Mouse (Mus musculus): Measurements from ENCODE around the gene Espn.

Espn gene

DNA sequence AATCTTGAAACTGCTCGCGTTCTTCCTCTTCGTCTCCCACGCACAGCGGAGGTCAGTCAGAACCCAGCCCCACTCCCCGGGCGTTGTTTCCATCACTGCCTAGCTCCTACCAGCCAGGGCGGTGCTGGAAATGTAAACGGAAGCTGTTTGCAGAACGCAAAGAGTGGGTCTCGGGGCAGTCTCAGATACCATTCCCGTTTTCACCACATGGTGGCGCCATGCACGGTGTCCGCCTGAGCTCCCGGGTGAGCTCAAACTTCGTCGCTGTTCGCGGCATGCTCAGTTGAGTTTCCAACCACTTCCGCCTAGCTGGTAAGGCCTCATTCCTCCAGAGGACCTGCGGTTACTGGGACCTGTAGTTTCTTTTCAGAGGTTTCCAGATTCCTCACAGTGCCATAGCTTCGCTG is 1.6 kb upstream of the Espn start:
- in situ Hi-C loops (cut with MseI, MboI) = loop anchor here in 1 of 2 experiments (25.0 kb wide), 1 partner anchor 1834 kb away; the partner anchor contains the start of genes Cep104 and Dffb

DNA sequence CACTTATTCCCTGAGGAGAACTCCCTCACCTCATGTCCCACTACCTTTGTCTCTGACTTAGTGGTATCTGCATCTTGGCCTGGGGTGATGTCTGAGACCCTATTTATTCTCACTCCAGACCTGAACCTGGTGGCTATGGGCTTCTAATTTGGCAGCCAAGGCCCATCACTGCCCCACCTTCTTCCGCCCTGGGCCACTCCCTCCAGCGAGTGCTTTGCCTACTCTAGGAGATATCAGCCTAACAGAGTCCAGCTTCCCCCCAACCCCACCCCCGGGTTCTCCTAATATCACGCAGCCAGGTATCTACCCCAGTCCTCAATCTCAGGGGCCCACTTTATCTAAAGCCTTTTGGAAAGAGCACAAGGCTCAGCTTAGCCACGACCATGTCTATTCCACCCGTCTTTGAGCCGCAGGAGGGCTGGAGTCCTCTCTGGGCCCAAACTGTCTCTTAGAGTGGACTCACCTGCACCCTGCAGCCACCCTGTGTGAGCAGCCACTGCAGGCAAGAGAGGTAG is 663 bp downstream of the Espn start:
- in situ Hi-C loops (cut with MseI, MboI) = loop anchor here in 1 of 2 experiments (25.0 kb wide), 1 partner anchor 1836 kb away; the partner anchor contains the start of genes Cep104 and Dffb

DNA sequence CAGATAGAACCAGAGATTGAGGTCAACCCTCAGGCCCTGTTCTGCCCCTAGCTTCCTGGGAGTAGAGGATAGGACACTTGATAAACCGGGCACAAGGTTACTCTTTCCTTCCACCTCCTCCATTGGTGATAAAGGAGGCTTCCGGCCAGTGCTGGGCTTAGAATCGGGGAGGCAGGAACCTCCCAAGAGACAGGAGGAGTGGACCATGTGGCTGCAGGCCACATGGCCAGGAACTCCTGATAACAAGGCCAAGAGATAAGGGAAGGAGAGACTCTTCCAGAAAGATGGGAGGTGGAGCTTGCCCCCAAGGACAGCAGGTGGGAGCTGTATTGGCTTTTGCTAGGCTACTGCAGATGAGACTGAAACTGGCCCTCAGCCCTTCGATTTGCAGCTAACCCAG is 1.6 kb downstream of the Espn start:
- in situ Hi-C loops (cut with MseI, MboI) = loop anchor here in 1 of 2 experiments (25.0 kb wide), 1 partner anchor 1837 kb away; the partner anchor contains the start of genes Cep104 and Dffb

DNA sequence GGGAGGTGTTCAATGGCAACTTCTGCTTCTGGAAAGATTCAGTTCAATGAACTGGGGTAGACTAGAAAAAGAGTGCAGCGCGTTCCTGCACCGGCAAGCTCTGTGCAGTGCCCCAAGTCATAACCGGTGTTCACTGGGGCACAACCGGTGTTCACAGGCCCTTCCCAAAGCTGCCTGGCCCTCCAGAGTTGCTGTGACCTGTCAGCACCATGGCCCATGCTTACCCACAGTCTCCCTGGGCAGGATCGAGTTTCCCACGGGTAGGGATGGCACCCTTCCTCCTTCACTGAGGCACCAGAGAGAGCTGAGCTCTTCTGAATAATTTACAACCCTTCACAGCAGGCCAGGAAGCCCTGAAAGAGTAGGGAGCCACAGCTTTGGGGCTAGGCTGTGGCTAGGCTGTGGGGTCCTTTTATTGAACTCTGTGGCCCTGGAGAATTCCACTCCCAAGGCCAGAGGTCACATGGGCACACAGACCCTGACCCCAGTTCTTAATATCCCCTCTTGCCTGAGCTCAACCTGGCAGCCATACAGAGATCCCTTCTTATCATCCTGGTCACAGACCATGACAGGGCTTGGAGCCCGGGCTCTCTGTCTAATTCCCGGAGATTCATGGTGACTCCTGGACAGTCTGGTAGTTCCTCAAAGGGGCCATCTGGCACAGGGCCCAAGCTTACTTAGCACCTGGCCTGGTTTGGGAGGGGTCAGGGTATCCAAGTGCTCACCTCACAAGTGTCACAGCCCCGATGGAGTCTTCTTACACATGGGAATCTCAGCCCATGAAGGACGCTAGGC is 5.9 kb downstream of the Espn start:
- in situ Hi-C loops (cut with MseI, MboI) = no loop called here

DNA sequence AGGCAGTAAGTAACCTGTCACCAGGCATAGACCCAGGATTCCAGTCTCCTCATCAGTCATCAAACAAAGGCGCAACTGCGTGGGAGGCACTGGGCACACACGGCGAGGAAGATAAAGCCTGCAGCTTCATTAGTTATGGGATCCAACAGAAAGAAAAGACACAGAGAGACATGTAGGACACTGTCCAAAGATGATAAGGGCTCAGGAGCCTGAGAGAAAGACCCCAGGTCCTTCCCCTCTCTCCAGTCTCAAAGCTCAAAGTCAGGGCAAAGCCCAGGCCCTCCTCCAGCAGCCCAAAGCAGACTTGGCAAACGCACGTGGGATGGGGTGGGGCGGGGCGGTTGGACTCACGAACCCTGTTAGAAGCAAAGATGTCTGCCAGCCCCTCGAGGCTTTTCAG is 6.7 kb downstream of the Espn start:
- in situ Hi-C loops (cut with MseI, MboI) = no loop called here

DNA sequence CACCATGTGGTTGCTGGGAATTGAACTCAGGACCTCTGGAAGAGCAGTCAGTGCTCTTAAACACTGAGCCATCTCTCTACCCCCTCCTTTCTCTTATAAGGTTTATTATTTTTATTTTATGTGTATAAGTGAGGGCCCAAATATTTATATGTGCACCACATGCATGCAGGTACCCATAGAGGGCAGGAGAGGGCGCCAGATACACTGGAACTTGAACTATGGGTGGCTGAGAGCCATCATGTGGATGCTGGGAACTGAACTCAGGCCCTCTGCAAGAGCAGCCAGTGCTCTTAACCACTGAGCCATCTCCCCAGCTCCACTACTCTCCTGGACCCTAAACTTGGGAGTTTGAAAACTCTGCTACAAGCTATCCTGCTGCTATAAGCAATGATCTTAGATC is 8.5 kb downstream of the Espn start:
- in situ Hi-C loops (cut with MseI, MboI) = no loop called here

DNA sequence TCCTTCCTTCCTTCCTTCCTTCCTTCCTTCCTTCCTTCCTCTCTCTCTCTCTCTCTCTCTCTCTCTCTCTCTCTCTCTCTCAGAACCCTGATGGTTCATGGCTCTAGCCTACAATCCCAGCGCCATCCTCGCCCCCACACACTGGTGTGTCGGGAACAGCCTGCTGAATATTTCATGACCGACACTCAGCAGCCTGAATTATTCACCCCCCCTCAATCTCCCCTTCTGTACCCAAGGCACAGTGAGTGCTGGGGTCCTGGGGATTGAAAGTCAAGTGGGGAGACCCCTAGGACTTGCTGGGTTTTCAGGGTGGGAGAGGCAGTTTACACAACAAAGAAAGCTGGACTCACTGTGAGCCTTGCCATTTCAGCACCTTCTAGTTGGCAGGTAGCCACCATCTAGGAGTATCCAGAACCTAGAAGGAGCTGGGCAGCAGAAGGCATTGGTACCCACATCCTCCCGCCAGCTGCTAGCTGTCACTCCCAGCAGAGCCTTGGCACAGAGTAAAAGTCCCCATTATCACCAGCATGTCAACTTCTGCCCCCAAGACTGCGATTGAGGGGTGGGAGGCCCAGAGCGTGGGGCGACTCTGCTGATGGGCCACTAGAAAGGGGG is 10.5 kb downstream of the Espn start:
- in situ Hi-C loops (cut with MseI, MboI) = no loop called here

DNA sequence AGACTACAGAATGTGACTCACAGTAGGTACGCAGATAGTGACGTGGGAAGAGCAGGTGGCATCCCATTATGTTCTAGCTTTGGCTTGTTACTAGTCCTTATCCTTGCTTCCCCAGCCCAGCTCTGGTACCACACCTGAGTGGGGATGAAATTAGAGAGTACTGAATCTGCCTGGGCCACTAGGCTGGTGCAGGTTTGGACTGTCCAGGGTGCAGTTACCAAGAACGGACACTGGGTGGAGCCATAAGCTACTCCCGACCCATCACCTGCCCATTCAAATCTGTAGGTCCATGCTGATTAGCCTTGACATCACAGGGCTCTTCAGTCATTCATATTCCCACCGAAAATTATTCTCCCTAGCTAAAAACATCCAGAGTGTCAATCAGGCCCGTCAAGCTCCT is 11.7 kb downstream of the Espn start:
- in situ Hi-C loops (cut with MseI, MboI) = no loop called here

DNA sequence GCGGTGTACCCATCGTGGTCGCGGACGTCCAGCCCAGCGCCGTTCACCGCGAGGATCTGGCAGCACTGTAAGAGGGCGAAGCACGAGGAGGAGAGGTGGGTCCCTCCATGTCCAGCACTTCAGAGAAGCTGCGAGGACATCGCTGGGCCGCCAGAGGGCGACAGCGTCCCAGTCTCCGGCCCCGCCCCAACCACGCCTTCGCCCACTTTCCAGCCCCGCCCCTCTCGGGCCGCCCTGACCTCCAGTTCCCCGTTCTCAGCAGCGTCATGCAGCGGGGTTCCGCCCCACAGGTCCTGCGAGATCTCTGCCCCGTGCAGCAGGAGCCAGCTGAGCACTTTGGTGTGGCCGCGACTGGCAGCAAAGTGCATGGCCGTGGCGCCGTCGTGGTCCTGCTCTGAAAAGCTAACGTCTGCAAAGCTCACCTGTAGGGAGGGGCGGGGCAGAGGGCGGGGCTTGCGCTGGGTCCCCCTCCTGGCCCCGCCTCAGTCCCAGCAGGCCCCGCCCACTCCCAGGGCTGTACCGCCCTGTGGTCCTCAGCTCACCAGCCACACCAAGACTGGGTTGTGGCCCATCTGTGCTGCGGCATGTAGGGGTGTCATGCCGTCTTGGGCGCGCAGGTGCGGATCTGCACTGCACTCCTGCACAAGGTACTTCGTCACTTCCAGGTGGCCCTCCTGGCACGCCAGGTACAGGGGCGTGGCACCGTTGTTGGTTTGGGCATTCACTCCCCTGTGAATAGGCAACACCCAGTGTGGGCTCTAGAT is 13.5 kb downstream of the Espn start:
- in situ Hi-C loops (cut with MseI, MboI) = no loop called here

DNA sequence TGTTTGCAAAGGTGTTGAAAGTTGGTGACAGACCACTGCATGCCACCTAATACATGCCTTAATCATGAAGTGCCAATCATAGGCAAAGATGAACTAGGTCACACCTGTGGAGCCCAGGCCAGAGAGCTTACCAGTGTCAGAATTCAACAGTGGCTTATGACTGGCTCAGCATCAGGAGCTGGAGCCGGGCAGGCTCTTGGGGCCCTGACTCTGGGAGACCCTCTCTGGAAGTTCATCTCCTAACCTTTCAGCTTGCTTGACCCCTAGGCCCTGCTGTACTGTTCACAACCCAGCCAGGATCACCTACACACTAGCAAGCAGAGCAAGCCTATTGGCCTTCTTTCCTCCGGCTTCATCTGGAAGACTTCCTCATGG is 15.3 kb downstream of the Espn start:
- in situ Hi-C loops (cut with MseI, MboI) = no loop called here

DNA sequence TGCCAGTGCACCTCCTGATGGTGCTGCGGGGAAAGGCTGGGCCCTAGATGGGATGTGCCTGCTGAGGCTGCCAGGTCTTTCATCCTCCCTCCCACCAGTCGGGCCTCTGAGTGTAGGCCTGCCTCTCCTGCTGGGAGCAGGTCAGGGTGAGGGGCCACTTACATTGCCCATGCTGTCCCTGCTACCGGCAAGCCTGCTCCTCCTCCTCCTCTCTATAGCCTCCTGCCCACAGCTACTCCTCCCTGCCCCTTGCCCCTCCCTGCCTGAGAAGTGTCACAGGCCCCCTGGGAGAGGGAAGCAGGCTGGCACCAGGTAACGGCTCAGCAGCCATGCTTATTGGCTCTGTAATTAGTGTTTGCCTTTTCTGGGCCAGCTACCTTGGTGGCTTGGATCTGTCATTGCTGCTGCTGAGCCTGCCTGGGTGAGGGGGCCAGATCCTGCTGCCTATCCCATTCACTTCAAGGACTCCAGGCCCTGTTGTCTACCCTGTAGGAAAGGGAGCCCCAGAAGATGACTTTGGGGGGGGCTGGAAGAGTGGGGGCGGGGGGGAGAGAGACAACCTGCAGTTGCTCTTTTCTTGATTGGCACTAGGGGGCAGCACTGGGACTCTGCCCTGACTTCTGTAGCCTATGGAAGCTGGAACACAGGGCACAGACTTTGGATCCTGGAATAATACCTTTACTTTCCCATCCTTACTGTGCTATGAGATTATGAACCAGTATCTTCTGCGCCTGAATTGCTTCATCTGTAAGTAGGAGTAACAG is 15.9 kb downstream of the Espn start:
- in situ Hi-C loops (cut with MseI, MboI) = no loop called here

DNA sequence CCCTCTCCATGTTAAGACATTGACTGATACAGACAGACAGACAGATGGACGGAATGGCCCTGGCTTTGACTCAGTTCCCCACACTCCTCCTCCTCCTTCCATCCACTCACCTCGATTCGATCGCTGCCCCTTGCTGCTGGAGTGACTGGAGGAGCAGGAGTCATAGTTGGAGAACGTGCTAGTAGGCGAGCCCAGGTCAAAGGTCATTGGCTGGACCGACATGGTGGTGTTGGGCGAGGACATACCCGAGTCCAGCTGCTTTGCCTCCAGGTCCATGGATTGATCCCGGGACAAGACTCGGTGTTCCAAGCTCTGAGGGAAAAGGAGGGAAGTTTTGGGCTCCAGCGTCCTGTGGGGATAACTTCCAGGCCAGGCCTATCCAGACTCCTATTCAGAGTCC is 16.8 kb downstream of the Espn start:
- in situ Hi-C loops (cut with MseI, MboI) = no loop called here

DNA sequence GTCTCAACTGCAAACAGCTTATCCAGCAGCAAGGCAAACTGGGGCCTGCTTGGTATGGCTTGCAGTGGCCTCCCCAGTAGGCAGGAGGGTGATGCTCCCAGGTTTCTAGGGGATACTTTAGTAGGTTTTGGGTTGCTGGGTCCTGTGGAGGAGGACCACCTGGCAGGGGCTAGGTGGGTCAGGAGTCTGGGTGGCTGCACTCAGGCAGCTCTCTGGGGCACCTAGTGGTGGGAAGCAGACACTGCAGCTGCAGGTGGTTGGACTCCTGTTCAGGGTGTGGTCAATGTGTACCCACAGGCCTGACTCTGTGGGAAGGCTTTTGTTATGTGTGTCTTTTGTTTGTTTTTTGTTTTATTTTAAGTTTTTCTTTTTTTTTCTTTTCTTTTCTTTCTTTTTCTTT is 17.7 kb downstream of the Espn start:
- in situ Hi-C loops (cut with MseI, MboI) = no loop called here

DNA sequence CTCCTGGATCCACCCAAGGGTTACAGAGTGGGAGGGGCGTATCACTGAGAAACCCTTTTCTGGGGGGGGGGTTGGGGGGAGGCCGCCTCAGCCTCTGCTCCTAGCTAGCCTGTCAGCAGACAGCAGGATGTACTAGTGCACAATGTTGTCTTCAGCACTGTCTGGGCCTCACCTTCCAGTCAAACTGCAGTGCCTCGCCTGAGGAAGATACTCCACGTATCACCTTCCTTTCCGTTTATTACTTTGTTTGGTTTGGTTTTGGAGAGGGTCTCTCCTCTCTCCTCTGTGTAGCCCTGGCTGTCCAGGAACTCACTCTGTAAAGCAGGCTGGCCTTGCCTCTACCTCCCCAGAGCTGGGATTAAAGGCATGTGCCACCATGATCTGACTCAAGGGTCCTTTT is 19.0 kb downstream of the Espn start:
- in situ Hi-C loops (cut with MseI, MboI) = no loop called here

DNA sequence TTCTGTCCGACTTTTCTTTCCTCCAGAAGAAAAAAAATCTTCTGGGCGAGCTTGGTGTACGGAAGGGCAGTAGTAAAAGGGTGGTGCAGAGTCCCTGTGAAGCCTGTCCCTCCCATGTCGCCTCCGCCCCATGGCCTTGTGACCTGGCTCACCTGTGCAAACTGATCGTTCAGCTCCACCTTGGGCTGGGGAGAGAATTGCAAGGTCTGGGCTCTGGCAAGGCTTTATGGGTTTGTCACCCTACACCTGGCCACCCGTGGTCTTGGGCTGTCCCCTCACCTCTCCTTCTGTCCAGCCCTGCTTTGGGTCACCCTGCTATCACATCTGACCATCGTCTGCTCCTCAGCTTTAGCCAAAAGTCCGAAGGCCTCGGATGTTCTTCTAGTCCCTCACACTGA is 19.4 kb downstream of the Espn start:
- in situ Hi-C loops (cut with MseI, MboI) = no loop called here

DNA sequence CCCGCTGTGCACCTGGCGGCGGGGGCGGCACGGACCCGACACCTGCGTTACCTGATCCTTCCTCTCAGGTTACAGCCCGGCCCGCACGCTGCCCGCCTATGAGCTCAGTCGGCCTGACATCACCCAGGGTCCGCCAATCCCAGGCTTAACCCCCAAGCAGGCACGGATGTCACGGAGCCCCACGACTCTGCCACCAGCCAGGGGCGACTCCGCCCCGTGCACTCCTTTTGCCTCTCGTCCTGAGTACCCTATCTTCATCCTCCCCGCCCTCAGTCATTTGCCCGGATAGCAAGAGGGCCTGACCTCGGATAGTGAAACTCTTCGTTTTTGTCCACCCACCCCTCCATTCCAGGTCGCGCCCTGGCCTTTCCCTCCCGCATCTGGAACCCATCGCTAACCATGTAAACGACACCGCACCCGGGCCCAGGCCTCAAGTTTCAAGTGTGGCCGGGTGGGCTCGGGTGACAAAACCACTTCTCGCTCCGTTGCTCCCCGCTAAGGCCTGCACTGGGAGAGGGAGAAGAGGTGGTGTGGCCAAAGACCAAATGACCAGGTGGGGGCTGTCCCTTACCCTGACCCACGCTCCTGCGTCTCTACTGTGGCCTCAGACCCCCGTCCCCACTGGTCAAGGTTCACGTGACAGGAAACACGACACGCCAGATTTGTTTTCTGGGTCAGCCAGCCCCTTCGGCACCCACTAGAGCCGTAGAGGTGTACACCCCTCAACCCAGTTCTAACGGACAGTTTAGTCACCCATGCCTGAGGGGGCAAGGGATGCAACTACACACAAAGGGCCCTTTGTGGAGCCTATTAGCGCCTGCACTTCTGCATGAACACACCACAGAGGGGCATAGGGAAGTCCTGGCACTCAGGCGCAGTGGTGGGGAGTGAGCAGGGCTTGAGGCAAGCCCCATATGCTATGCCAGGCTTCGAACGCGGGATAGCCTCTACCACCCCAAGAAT is 20.1 kb downstream of the Espn start:
- in situ Hi-C loops (cut with MseI, MboI) = no loop called here

DNA sequence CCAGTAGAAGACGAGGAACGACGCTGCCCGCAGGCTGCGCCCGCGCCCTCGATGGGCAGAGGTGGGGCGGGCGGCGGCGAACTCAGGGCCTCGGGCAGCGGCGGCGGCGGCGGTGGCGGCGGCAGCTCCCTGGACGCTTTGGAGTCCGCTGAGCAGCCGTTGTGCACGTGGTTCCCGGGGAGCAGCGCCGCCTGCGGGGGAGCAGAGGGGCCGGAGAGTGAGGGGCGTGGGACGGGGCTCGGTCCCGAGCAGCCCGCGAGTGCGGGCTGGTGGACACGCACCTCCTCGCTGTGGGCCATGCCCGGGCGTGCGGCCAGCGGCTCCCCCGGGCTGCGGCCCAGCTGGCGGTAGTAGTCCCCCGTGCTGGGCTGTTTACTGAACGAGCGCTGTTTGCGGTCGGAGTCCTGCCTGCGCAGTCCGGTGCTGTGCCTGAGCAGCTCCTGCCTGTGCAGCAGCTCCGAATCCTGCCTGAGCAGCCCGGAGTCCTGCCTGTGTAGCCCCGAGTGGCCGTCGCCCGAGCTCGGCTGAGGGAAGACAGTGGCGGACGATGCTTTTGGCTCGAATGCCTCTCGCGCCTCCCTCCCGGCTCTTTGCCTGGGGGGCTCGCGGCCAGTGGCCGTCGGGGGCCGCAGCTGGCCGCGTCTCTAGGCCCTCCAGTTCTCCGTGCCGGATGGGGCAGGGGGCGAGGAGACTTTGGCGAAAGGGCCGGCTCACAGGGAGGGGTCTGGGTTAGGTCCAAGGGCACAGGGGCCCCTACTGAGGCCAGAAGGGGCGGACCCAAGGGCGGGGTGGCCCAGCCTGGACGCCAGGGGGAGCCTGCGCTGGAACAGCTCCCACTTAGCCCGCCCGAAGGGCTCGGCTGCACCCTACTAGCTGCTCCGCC is 21.2 kb downstream of the Espn start:
- in situ Hi-C loops (cut with MseI, MboI) = no loop called here

DNA sequence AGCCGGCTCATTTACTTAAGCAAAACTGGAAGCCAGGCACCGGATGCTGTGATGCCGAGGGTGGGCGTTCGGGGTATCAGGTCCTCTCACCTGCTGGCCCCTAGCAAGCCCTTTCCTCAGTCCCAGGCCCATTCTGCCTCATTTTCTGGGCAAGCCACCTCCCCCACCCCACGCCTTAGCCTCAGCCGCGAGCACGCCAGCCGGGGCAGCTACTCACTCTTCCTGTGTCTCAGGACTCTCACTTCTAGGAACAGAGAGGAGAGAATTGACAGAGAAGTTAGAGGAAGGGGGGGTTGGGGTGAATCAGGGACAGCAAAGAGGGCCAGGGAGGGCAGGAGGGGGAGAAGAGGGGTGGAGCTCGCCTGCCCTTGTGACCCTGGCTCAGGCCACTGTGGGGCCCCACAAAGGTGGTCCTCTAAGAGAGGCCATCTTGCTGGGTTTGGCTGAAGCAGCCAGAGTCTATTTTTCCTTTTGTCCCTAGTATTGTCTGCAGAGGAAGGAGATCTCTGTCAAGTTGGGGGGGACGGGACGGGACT is 22.7 kb downstream of the Espn start:
- in situ Hi-C loops (cut with MseI, MboI) = no loop called here

DNA sequence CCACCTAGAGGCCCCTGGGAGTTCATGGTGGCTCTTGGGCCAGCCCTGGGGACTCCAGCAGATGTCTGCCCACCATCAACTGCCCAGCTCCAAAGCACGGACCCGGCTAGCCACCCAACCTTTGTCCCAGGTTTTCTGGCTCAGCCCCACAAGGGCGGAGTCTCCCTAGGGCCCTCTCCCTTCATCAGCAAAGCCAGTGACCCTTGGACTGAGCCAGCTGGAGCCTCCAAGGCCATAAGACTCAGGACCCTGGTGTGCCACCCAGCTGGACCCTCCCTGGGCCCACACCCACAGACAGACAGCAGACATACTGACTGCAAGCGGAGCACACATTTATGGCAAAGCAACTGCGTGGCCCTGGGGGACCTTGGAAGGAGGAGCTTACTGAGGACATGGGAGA is 23.4 kb downstream of the Espn start:
- in situ Hi-C loops (cut with MseI, MboI) = no loop called here
